Comparison of ENCODE assay signal across 19 mouse cellular contexts in genomic region chr8:123845114-123845513, GRCm38 (mm10). TPM values are rescaled to one million over a fixed set of nuclear protein-coding genes. Genes with fewer than 3 reads are reported as not detected.
DNase-seq lines count a peak whose midpoint lies in the region; ATAC-seq and TF ChIP-seq lines count a peak whose summit lies in the region.
"Had no signal": no experiment of that assay in that cellular context is flagged by ENCODE, and none has a peak within 500 bp of the region (broad histone marks: within the 10 kb centered on the region; RNA-seq: fewer than 3 reads in every experiment).

No protein-coding gene starts in this region.

- H3K9ac ChIP-seq in forebrain, embryonic 15.5 days (replicated peaks), result no peak overlapping the region
- H3K9ac ChIP-seq in stomach, postnatal 0 days (ENCODE audit: low read length), result no peak overlapping the region
- H3K9ac ChIP-seq: midbrain, embryonic 13.5 days had no signal

- no peaks in the 10 kb centered on the region for H3K27me3 ChIP-seq in forebrain, embryonic 15.5 days
- H3K27me3 ChIP-seq in forebrain, embryonic 10.5 days (ENCODE audit: poor library complexity, severe bottlenecking), result no peaks in the 10 kb centered on the region
- no peaks in the 10 kb centered on the region for H3K27me3 ChIP-seq in thymus, adult 2 months (ENCODE audit: control insufficient read depth, insufficient read depth, low read length)
- H3K27me3 ChIP-seq in stomach, postnatal 0 days (ENCODE audit: control insufficient read depth, insufficient read depth, low read length), result no peaks in the 10 kb centered on the region
- H3K27me3 ChIP-seq: midbrain, embryonic 13.5 days had no signal

- 0 out of 2 replicates have a peak, but pooled peaks cover 7% of the 10 kb centered on the region for H3K4me1 ChIP-seq in forebrain, embryonic 15.5 days
- H3K4me1 ChIP-seq in forebrain, embryonic 10.5 days, result 0 out of 2 replicates have a peak, but pooled peaks cover 4% of the 10 kb centered on the region
- H3K4me1 ChIP-seq in thymus, adult 2 months (replicated peaks; ENCODE audit: control insufficient read depth, insufficient read depth, low read length), result peaks cover 4% of the 10 kb centered on the region
- no peaks in the 10 kb centered on the region for H3K4me1 ChIP-seq in stomach, postnatal 0 days (replicated peaks; ENCODE audit: control insufficient read depth, insufficient read depth)
- H3K4me1 ChIP-seq: midbrain, embryonic 13.5 days had no signal

- no peak for DNase-seq in forebrain, embryonic 10.5 days (ENCODE audit: extremely low spot score, low spot score)
- peak; percentile 18 for DNase-seq in thymus, postnatal 0 days (ENCODE audit: low spot score)
- DNase-seq in thymus, adult 2 months, result no peak
- no peak for DNase-seq in spleen, adult 12 weeks (ENCODE audit: low spot score)
- DNase-seq in stomach, postnatal 0 days (ENCODE audit: low spot score), result no peak
- DNase-seq: adrenal gland, postnatal 25 days; B cell, adult 2 months; cerebellum, adult 8-10 months; gastrocnemius, postnatal 36 days; kidney, adult 2 months; thymus, postnatal 14 days had no signal

- H3K4me2 ChIP-seq in forebrain, embryonic 15.5 days (replicated peaks), result no peak overlapping the region
- H3K4me2 ChIP-seq in stomach, postnatal 0 days (replicated peaks; ENCODE audit: low read depth), result no peak overlapping the region
- H3K4me2 ChIP-seq: midbrain, embryonic 13.5 days had no signal

- TF ChIP-seq POLR2A in thymus, adult 2 months (IDR thresholded peaks at IDR 0.05; ENCODE audit: control insufficient read depth, extremely low read depth, insufficient read depth, low read length, poor library complexity), result no peak

- 92% methylated on average over 13 of the region's 13 CpGs for WGBS in forebrain, embryonic 15.5 days
- 95% methylated on average over 13 of the region's 13 CpGs for WGBS in forebrain, embryonic 10.5 days
- WGBS in thymus, adult 2 months, result 12% methylated on average over 13 of the region's 13 CpGs
- WGBS in stomach, postnatal 0 days, result 89% methylated on average over 13 of the region's 13 CpGs

- no peaks in the 10 kb centered on the region for H3K9me3 ChIP-seq in forebrain, embryonic 15.5 days
- H3K9me3 ChIP-seq in forebrain, embryonic 10.5 days, result no peaks in the 10 kb centered on the region
- H3K9me3 ChIP-seq in stomach, postnatal 0 days (ENCODE audit: control insufficient read depth, low read length), result no peaks in the 10 kb centered on the region
- H3K9me3 ChIP-seq: midbrain, embryonic 13.5 days had no signal

- TF ChIP-seq CTCF in thymus, adult 2 months (IDR thresholded peaks at IDR 0.05; ENCODE audit: borderline replicate concordance, control insufficient read depth, extremely low read depth, insufficient read depth, low read length, poor library complexity), result no peak
- no peak for TF ChIP-seq CTCF in stomach, postnatal 0 days (IDR thresholded peaks at IDR 0.05; ENCODE audit: low read depth)

- H3K36me3 ChIP-seq in forebrain, embryonic 15.5 days, result peaks cover 7% of the 10 kb centered on the region; the same call in 1 of the 2 replicates
- peaks cover 40% of the 10 kb centered on the region for H3K36me3 ChIP-seq in forebrain, embryonic 10.5 days (replicated peaks)
- peaks cover 6% of the 10 kb centered on the region for H3K36me3 ChIP-seq in thymus, adult 2 months (ENCODE audit: control insufficient read depth, insufficient read depth, low read length)
- H3K36me3 ChIP-seq in stomach, postnatal 0 days (ENCODE audit: control insufficient read depth, insufficient read depth, low read length), result no peaks in the 10 kb centered on the region

- peak overlapping the region; percentile 57 for H3K27ac ChIP-seq in forebrain, embryonic 15.5 days (replicated peaks)
- no peak overlapping the region for H3K27ac ChIP-seq in forebrain, embryonic 10.5 days
- no peak overlapping the region for H3K27ac ChIP-seq in thymus, adult 2 months (ENCODE audit: control insufficient read depth, insufficient read depth, low read length)
- no peak overlapping the region for H3K27ac ChIP-seq in stomach, postnatal 0 days (replicated peaks)
- H3K27ac ChIP-seq: kidney, postnatal 0 days; macrophage; midbrain, embryonic 13.5 days had no signal

- no peak overlapping the region for H3K4me3 ChIP-seq in forebrain, embryonic 15.5 days
- no peak overlapping the region for H3K4me3 ChIP-seq in forebrain, embryonic 10.5 days
- no peak overlapping the region for H3K4me3 ChIP-seq in thymus, adult 2 months (ENCODE audit: control insufficient read depth, insufficient read depth, low read length)
- H3K4me3 ChIP-seq in stomach, postnatal 0 days (ENCODE audit: low read depth, low read length), result no peak overlapping the region
- H3K4me3 ChIP-seq: midbrain, embryonic 13.5 days had no signal

- ATAC-seq in forebrain, embryonic 15.5 days (replicated peaks), result no peak
- ATAC-seq in common myeloid progenitor, adult 5-6 weeks (replicated peaks; ENCODE audit: low read depth, poor library complexity, severe bottlenecking), result peak; percentile 80
- peak; percentile 73 for ATAC-seq in megakaryocyte progenitor cell, adult 5-6 weeks (replicated peaks; ENCODE audit: poor library complexity)
- no peak for ATAC-seq in stomach, postnatal 0 days (ENCODE audit: low FRiP score, low TSS enrichment)
- ATAC-seq: midbrain, embryonic 13.5 days had no signal

- TF ChIP-seq EP300 in stomach, postnatal 0 days (optimal IDR thresholded peaks at IDR 0.05), result no peak

RNA-seq across cellular contexts. Expression of gene Ccsap, which starts 14.9 kb away (rescaled TPM):
- polyA plus RNA-seq in forebrain, embryonic 15.5 days (2015; fragmentation: Nextera tagmentation; extraction: Ambion mirVana), result 8.2 and 8.3 TPM in 2 replicates
- polyA plus RNA-seq in forebrain, embryonic 10.5 days (2016; fragmentation: Nextera tagmentation; extraction: Ambion mirVana), result 7.3 and 8.2 TPM in 2 replicates
- 6.6 and 6.7 TPM in 2 replicates for polyA plus RNA-seq in thymus, postnatal 0 days (2015; fragmentation: Nextera tagmentation; extraction: Ambion mirVana)
- polyA plus RNA-seq in thymus, adult 2 months (2012; rRNA removed), result 7.3 and 9.6 TPM in 2 replicates
- 10.6 and 12.2 TPM in 2 replicates for total RNA-seq in common myeloid progenitor, adult 5-6 weeks (2017)
- 5.3 and 6.9 TPM in 2 replicates for total RNA-seq in megakaryocyte progenitor cell, adult 5-6 weeks (2015)
- 6.3 and 8.4 TPM in 2 replicates for total RNA-seq in megakaryocyte progenitor cell, adult 5-6 weeks (2017)
- polyA plus RNA-seq in stomach, postnatal 0 days (2015; fragmentation: Nextera tagmentation; extraction: Ambion mirVana), result 0.91 and 1.2 TPM in 2 replicates

RNA-seq across cellular contexts. Expression of gene Rab4a, which starts 39.3 kb away (rescaled TPM):
- 78.2 and 78.5 TPM in 2 replicates for polyA plus RNA-seq in forebrain, embryonic 15.5 days (2015; fragmentation: Nextera tagmentation; extraction: Ambion mirVana)
- 74.9 and 77.6 TPM in 2 replicates for polyA plus RNA-seq in forebrain, embryonic 10.5 days (2016; fragmentation: Nextera tagmentation; extraction: Ambion mirVana)
- polyA plus RNA-seq in thymus, postnatal 0 days (2015; fragmentation: Nextera tagmentation; extraction: Ambion mirVana), result 23.4 and 23.5 TPM in 2 replicates
- polyA plus RNA-seq in thymus, adult 2 months (2012; rRNA removed), result 4.4 and 5.1 TPM in 2 replicates
- total RNA-seq in common myeloid progenitor, adult 5-6 weeks (2017), result 12.5 and 15.9 TPM in 2 replicates
- 5.3 and 12.5 TPM in 2 replicates for total RNA-seq in megakaryocyte progenitor cell, adult 5-6 weeks (2015)
- 5.2 and 5.9 TPM in 2 replicates for total RNA-seq in megakaryocyte progenitor cell, adult 5-6 weeks (2017)
- polyA plus RNA-seq in stomach, postnatal 0 days (2015; fragmentation: Nextera tagmentation; extraction: Ambion mirVana), result 25.8 and 27.0 TPM in 2 replicates
- total RNA-seq: neutrophil, adult 5-6 weeks had no signal

RNA-seq across cellular contexts. Expression of gene Acta1, which starts 49.4 kb away (rescaled TPM):
- 3.8 and 7.0 TPM in 2 replicates for polyA plus RNA-seq in forebrain, embryonic 15.5 days (2015; fragmentation: Nextera tagmentation; extraction: Ambion mirVana)
- 0.14 and 0.22 TPM in 2 replicates for polyA plus RNA-seq in forebrain, embryonic 10.5 days (2016; fragmentation: Nextera tagmentation; extraction: Ambion mirVana)
- polyA plus RNA-seq in thymus, postnatal 0 days (2015; fragmentation: Nextera tagmentation; extraction: Ambion mirVana), result 14.5 and 22.3 TPM in 2 replicates
- 0.97 and 13.3 TPM in 2 replicates for polyA plus RNA-seq in thymus, adult 2 months (2012; rRNA removed)
- not detected in 2 replicates for total RNA-seq in common myeloid progenitor, adult 5-6 weeks (2017)
- not detected in 2 replicates for total RNA-seq in megakaryocyte progenitor cell, adult 5-6 weeks (2015)
- total RNA-seq in megakaryocyte progenitor cell, adult 5-6 weeks (2017), result not detected in 2 replicates
- 23.1 and 27.2 TPM in 2 replicates for polyA plus RNA-seq in stomach, postnatal 0 days (2015; fragmentation: Nextera tagmentation; extraction: Ambion mirVana)
- total RNA-seq: adrenal gland, postnatal 25 days; monocyte, adult 5-6 weeks; neutrophil, adult 5-6 weeks had no signal
- polyA plus RNA-seq: macrophage had no signal

Comparison
In these comparisons a context has a peak if more than half of its experiments do, and no peak if none do; other contexts are left out.
1. ATAC-seq: peak in common myeloid progenitor, adult 5-6 weeks (single experiment) and megakaryocyte progenitor cell, adult 5-6 weeks (single experiment); none in forebrain, embryonic 15.5 days (single experiment) and stomach, postnatal 0 days (single experiment).